In the genomic region with DNA sequence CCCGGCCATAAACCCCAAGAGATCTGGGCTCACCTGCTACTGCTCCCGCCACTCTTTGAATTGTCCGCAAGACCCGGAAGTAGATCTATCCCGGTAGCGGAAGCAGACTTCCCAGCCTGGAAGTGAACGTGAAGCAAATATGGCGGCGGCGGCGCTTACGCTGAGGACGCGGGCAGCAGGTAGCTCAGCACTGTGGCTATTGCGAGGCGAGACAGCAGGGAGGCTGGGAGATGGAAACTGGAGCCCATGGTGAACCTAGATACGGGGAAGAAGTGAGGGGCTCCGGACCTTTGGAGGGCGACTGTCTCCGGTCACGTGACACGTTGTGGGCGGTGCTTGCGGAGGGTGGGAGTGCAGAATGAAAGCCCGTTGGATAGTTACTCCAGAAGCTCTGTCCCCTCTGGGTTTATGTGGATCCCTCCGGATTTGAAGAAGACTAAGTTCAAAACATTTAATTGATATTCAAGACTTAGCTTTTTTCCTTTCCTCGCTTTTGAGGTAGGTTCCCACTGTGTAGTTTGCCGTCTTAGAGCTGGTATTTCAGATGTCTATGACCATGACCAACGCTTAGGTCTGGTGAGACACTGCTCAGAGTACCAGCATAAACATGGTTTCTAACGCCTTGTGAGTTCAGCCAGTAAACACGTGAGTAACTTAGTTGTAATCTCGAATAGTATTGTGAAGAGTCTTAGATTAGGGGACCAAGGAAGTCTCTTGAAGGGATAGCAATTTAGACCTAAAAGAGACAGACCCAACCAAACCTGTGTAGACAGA, we compare ENCODE assay signal across 1 mouse cellular context.
TF ChIP-seq lines count a peak whose summit lies in the region.

A gene (plus strand): TSS at position 105 of the 774 bp plus-strand sequence.
A gene (minus strand): TSS at position 302 of the 774 bp plus-strand sequence.

TF ChIP-seq in MEL, 35 proteins besides CTCF, POLR2A, EP300 and RAD21 (continued from another document):
- TF ChIP-seq USF2 (IDR thresholded peaks at IDR 0.05; ENCODE audit: borderline replicate concordance in 1 of 2, insufficient read depth in 1 of 2, low read depth in 1 of 2, low read length in 2 of 2), result peak; percentile 93 to 95
- TF ChIP-seq TCF12 (IDR thresholded peaks at IDR 0.05; ENCODE audit: low read depth, low read length), result peak; percentile 67; the same call in 1 of the 2 replicates
- TF ChIP-seq HCFC1 (IDR thresholded peaks at IDR 0.05; ENCODE audit: low read depth, low read length), result peak; percentile 92
- peak; percentile 53; the same call in 1 of the 2 replicates for TF ChIP-seq MAZ (IDR thresholded peaks at IDR 0.05; ENCODE audit: low read depth, low read length)
- TF ChIP-seq NELFE (IDR thresholded peaks at IDR 0.05; ENCODE audit: low read depth, low read length), result peak; percentile 91
- TF ChIP-seq USF1 (IDR thresholded peaks at IDR 0.05; ENCODE audit: low read depth, low read length), result peak; percentile 98
